Mouse (Mus musculus) CD4-positive, CD25-positive, alpha-beta regulatory T cell, adult 2 months (primary cell): Measurements from ENCODE around the gene Mrpl19.

Experiments used
- DNase-seq: peaks from one replicate; pipeline ENCODE4 v3.0.0-alpha.2; 2012; ENCODE audit warnings: low read depth, low spot score

The Mrpl19 gene

GRCm38 (mm10) chr6:81933281-81933680 lies 32.5 kb downstream of the Mrpl19 start:
- DNase-seq, result peak; percentile 25

GRCm38 (mm10) chr6:81929402-81929801 lies 36.4 kb downstream of the Mrpl19 start:
- DNase-seq, result no peak

GRCm38 (mm10) chr6:81924304-81924703 lies 41.5 kb downstream of the Mrpl19 start:
- peak; percentile 9 for DNase-seq

GRCm38 (mm10) chr6:81923523-81924142 lies 42.1 kb downstream of the Mrpl19 start, which contains the start of gene Gcfc2:
Gene Gcfc2 (plus strand): TSS chr6:81923669.
- peak; percentile 96 for DNase-seq

GRCm38 (mm10) chr6:81912177-81912576 lies 53.6 kb downstream of the Mrpl19 start:
- DNase-seq, result no peak

GRCm38 (mm10) chr6:81911713-81912112 lies 54.0 kb downstream of the Mrpl19 start:
- no peak for DNase-seq

GRCm38 (mm10) chr6:81911244-81911643 lies 54.5 kb downstream of the Mrpl19 start:
- DNase-seq, result no peak

GRCm38 (mm10) chr6:81910302-81910855 lies 55.4 kb downstream of the Mrpl19 start:
- DNase-seq, result no peak
